Mouse (Mus musculus) megakaryocyte progenitor cell, adult 5-6 weeks (primary cell): ENCODE data around the gene Uqcrfs1. TPM values are rescaled to one million over a fixed set of nuclear protein-coding genes. Genes with fewer than 3 reads are reported as not detected.

Experiments
- ATAC-seq: replicated peaks from 2 replicates; pipeline ENCODE4 v1.8.0; 2016; ENCODE audit warnings: mild to moderate bottlenecking, moderate TSS enrichment, inconsistent platforms; ENCODE audit not compliant: poor library complexity
- total RNA-seq, 2 experiments: library from RNA; stranded (forward) in 1 of 2; stranded (reverse) in 1 of 2; fragments of 157-497, 149-512 nt in 1 of 2; fragments of 200-1000 nt in 1 of 2; gene quantifications; 2 replicates each; pipeline versions ENCODE4 v1.2.3 to v1.2.4; 2015 to 2017

Uqcrfs1 gene
- total RNA-seq (2015), result 196 and 211 TPM in 2 replicates
- 112 and 114 TPM in 2 replicates for total RNA-seq (2017)

DNA sequence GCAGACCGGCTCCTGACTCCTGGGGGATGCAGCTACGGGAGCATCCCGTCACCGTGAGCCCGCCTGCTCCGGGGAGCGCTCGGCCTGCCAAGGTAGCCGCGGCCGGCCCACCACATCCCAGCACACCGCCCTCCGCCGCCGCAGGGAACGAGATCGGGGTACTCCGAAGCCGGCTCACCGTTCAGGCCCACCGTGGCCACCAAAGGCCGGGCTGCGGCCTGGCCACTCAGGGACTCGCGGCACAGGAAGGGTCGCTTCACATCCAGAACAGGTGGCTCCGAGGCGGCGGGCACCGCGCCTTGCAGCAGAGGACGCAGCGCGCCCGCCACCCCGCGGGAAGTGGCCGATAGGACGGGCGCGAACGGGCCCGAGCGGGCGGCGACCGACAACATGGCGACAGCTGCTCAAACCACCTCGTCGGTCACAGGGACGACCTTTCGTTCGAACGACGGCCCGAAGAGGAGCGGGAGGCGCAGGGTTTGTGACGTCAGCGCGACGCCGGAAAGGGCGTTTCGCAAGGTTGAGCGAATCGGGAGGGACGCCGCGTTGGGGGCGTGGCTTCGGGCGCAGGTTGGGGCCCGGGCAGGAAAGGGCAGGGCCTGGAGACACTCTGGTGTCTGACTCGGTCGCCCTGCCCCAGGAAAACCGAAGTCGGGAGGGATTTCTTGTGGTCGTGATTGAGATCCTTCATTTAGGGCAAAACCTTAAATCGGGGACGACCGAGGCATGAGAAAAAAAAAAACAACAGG is at the start of gene Uqcrfs1:
Gene Uqcrfs1 (minus strand): TSS at position 507 of the 749 bp plus-strand sequence.
- peak; percentile 93 for ATAC-seq

DNA sequence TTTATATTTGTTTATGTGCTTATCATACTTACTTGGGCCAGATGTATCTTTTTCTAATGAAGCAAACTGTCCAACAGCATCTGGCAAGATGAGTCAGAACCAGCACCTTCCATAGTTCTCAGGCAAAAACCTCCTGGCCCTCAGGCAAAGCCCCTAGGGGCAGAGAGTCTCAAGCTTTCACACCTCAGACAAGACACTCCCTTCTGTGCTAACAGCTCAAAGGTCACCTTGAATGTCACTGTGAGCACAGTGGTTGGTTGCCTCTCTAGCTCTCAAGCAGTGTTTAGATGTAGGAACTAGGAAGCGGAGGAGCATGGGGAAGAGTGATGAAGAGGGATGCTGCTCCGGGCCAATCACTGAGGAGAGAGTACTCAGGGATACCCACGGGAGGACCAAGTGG is 40.6 kb upstream of the Uqcrfs1 start:
- no peak for ATAC-seq

DNA sequence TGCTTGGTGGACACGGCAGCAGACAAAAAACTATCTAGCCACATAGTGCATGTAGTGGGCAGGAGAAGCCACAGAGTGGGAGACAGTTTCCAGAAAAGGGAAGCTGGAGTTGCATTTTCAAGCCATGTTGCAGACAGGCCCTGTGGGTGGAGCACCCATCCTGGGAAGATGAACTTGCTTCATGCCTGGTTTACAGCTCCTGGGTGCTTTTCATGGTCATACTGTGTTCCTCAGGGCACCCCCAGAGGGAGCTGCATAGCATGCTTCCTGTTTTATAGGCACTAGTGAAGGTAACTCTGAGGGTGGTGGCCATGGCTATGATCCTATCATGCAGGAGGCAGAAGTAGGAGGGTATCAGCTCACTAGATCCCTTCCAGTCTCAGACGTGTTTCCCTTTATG is 37.4 kb upstream of the Uqcrfs1 start:
- ATAC-seq, result peak; percentile 94

DNA sequence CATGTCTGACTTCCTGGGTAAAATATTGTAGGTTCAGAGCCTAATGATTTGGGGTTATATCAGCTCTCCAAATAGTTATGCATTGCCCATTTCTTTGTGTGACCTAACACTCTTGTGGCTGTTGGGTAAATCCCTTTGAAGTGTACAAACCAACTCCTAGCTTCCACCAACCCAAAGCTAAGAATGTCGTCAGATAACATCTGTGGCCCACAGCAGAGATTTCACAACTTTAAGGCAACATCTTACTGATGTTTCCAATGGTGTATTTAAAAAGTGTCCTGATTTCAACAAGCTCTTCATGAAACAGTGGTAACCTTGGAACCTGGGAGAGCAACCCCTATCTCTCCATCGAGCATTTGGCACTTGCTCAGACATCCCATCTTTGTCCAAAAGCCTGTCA is 33.6 kb upstream of the Uqcrfs1 start:
- ATAC-seq, result peak; percentile 49

DNA sequence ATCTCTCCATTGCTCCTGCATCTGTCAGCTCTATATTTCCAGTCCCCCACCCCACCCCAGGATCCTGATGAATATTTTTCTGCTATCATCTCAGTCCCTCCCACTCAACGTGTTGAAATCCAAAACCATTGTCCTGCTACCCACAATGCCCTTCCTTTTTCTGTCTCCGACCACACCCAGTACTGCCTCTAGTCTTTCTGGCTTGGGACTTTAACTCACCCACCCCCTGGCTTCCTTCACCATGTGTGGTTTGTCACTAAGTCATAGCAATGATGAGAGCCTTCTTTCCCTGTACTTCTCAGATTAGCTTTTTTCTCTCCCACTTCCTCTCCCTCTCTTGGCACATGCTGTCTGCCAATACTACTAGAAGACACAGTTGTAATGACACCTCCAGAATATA is 31.7 kb upstream of the Uqcrfs1 start:
- peak; percentile 76 for ATAC-seq

DNA sequence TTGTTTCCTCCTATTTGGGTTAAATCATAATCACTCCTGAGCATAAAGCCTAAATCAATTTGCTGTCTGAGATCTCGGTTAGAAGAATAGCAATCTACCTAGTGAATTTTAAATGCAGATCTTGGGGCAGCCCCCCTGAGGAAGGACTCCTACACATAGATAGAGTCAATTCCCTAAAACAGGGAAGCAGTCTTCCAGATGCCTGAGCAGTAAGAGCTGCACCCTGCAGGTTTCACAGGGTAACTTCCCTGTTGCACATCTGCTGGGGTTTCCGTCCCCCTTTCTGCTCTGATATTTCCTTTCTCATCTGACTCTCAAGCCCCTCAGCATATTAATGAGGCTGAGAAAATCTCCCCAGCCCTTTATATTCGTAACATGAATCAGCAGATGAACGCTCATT is 27.8 kb upstream of the Uqcrfs1 start:
- ATAC-seq, result peak; percentile 84

DNA sequence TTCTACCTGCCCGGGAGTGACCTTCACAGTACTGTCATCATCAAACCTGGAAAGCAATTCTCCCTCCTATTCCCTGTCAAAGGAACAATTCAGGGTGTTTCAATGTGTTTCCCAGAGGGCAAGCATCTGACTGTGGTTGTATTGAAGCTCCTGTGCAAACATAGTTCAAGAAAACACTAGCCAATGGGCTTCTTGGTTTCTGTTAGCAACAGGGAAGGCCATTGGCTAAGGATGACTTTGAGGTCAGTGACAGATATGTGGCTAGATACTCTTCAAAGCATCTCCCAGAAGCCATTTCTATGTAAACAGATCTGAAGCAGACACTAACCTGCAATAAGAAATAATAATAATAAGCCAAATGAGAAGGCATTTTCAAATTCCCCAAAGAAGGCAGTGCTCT is 25.0 kb upstream of the Uqcrfs1 start:
- no peak for ATAC-seq

DNA sequence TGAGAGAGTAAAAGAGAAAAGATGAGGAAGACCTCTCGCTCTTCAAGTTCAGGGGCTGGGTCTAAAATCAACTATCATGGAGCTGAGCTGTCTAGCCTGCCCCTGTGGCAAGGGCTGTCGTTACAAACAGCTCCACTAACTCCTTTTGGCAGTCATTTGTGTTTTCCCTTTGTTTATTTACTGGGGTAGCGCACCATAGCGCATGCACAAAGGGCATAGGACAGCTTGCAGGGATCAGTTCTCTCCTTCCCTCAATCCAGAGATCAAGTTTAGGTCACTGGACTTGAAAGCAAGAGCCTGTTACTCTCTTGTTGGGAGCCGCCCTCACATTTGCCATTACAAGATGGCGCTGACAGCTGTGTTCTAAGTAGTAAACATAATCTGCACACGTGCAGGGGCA is 22.4 kb upstream of the Uqcrfs1 start:
- no peak for ATAC-seq

DNA sequence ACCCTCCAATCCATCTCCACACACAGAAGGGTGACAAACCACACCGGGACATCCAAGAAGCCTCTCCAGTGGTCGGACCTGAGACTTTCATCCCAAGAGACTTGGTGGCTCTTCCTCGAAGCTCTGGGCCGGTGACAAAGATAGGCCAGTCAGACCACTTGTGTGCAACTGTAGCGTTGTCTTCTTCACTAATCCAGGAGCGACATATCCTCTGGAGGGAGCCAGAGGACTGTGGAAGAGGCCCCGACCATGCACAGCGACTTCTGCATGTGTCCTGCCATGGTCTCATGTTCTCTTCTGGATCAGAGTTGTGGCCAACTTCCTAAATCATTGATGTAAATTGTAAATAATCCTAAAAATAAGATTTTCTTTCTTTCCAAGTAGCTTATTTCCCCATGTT is 21.6 kb upstream of the Uqcrfs1 start:
- peak; percentile 87 for ATAC-seq

DNA sequence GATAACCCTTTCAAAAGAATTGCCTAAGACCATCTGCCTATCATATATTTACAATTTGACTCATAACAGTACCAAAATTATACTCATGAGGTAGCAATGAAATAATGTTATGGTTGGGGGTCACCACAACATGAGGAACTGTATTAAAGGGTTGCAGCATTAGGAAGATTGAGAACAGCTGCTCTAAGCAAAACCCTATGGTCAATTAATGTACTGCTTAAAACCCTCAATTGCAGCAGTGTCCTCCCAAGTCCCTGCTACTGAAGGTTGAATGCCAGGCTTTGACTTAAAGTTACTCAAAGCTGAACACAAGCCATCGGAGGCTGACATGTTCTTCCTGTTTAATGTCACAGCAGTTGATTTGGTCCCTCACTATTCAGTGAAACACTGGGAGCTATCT is 15.4 kb upstream of the Uqcrfs1 start:
- no peak for ATAC-seq

DNA sequence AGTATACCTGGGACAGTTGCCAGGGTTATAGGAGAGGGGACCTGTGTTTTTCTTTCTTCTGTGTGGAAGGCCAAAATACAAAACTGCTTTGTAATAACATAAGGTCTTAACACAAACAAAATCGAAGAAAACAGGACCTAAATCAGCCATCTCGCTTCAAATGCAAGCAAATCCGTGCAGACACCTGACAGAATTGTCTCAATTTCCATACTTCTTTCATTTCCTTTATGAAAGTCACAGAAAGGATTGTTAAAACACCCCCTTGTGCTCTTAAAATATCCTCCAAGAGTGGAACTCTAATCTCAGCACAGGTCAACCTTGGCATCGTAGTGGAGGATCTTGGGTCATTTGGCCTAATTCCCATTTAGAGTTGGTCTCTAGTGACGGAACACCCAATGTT is 14.9 kb upstream of the Uqcrfs1 start:
- ATAC-seq, result no peak

DNA sequence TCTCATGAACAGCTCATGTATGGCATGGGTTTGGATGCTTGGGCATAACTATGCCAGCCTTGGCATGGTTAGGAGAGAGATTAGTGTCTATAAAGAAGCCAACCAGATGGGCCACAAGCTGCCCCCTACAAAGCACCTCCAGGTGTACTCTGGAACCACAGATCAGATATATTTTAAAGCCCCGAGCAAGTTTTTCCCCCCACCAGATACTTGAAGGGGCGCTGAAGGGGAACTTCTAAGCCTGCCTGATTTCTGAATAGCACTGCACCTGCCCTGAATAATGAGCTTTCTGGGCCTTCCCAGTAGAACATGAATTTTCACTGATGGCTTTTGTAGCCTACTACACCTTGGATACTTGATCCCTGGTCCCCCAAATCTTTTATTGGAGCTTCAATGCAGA is 12.6 kb upstream of the Uqcrfs1 start:
- ATAC-seq, result no peak

DNA sequence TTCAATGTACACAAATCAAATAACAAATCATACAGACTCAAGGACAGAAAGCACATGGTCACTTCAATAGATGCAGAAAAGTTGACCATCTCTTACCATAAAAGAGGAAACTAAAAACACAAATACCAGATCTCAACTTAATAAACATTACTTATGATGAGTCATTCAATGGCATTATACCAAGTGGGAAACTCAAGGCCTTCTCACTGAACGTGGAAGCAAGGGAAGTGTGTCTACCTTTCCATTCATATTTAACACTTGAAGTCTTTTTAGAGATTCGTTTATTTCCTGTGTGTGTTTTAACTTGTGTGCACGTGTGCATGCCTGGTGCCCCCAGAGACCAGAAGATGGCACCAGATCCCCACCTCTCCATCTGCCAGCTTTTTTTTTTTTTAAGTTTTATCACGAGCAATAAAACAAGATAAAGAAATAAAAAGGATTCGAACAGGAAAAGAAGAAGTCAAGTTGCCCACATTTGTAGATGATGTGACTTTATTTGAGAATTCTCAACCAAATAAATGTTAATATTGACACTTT is 8.0 kb upstream of the Uqcrfs1 start:
- 0 out of 2 replicates have a peak, but pooled peaks have one; percentile 39 for ATAC-seq

DNA sequence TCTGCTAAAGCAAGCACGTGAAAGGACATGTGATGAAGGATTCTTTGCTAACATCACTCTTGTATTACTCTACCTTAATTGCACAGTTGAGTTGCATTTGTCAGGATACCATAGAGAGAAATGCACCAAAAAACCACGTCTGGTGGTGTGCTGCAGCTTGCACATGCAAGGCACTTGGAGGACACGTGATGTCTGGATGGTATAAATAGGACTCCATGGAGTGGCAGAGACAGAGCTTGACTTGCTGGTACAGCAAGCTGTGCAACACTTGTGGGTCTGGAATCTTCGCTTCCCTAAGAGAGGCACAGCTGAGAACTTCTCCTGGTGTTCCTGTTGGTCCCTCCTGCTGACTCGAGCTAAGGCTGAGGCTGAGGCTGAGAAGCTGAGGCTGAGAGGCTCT is 4.2 kb upstream of the Uqcrfs1 start:
- ATAC-seq, result no peak

DNA sequence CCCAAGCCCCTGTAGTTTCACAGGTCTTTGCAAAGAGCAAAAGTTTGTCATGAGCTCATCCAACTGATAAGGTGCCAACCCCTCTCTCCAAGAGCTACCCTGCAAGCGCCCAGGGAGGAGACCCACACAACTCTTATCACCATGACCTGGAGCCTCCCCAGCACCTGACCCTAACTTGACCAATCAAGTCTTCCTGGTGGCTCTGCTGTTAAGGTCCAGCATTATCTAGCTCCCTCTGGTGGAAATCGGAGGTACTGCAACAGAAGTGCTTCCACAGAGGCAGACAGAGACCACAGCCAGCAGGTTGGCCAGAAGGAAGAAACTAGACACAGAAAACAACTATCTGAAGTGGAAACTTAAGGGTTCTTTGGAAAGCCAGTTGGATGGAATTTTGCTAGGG is 3.7 kb upstream of the Uqcrfs1 start:
- peak; percentile 81 for ATAC-seq

DNA sequence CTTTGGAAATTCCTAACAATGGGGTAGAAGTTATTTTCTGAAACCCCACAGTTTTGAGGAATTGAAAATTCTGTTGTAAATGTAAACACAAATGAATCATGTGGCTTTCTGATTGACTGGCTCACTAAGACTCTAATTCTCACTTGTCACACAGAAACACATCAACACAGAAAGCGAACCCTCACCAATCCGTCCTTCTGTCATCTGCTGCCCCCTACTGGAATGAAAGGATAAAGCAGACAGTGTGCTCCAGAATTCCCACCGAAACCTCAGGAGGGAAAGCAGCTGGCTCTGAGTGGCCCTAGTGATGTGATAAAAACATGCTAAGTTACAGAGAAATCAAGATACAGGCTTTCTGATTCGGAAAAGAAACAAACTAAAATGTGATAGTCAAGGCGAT is 14.4 kb downstream of the Uqcrfs1 start:
- ATAC-seq, result peak; percentile 94

DNA sequence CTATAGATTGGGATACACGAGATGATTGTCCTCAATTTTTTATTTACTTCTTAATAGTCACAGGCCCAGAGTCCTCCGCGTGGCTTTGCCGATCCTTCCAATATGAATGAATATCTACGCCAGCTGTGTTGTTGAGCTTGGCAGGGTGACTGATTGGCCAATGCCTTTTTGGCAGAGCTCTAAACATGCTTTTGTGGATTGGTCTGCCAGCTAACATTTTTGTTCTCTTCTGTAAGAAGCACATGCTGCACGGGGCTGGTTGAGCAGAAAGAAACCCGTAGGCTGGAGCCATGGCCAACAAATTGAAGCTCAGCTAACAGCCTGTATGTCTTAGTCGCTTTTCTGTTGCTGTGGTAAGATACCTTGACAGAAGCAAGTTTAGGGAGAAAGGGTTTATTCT is 20.2 kb downstream of the Uqcrfs1 start:
- ATAC-seq, result no peak

DNA sequence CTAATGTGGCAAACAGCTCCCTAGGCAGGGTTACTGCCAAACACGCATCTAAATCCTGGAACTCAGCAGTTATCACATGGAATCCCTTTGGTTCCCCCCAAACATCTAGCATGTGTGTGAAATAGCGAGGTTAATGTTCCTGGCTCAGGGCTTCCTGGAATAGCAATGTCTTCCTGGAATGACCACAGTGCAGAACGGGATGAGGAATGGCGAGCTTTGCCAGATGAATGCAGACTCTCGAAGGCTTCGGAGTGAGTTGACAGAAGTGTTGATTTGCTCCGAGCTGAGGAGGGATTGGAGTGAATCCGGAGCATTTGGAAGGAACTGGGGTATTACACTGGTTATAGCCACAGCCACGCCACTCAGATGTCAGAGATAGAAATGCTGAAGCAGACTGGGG is 21.2 kb downstream of the Uqcrfs1 start:
- ATAC-seq, result no peak

DNA sequence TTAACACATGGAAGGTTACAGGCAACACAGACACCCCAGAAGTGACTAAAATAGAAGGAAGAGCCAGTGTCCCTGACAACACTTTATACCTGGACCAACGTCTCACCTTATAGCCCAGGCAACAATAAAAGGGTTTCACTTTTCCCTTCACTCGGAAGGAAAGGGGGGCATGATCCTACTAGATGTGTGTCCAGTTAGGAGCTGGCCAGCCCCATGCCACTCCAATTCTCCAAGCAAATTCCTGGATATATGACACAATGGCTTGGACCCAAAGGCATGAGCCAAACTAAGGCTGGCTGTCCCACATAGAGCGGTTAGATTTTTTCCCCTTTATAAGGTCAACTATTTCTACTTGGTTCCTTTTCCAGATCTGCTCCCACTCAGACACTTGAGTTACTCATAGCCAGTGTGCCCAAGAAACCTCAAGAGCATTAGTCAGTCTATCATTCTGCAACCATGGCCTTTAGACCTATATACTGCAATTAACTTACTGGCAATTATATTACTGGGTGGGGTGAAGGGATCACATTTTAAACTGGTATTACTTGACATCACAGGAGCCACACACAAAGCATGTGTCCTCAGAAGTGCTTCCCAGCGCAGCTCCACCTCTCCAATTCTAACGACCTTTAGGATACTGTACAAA is 21.8 kb downstream of the Uqcrfs1 start:
- ATAC-seq, result no peak

DNA sequence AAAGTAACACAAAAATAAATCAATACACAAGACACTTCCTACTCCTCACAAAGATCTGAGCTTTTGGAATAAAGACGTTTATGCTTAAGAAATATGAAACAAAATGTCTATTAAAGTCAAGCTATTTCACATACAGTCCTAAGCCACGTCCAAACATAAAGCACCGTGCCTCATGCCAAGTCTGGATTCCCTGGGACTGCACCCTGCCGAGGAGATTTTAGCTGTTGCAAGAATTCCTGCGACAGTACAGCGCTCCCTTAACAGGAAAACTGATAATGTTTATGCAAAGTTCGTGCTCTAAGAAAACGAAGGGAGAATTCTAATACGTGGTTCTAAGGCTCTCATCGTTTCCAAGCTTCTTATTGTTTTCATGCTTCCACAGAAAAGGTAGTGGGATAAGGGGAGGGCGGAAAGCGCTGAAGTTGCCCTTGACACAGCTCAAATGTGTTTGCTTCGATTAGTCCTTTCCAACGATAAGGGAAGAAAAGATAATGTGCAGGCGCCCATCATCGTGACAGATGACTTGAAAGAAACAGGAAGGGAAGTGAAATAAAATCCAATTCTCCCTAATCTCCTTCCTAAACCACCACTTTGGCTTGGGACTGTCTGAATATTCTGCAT is 23.8 kb downstream of the Uqcrfs1 start:
- ATAC-seq, result no peak

DNA sequence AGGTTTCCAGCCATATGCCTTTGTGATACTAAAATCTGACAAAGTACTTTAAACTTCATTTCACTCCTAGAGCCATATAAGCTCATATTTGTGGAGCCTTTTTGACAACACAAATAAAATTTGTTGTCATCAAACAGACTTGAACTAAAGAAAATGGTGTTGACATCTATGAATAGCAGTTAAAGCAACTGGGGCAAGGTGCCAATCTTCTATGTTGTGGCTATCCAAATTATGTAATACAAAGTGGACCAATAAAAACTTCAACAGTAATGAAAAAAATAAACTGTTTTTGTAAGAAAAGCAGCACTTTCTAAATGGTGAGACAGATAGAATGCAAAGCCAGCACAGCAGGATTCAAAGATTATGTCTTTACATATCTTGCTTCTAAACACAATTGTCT is 27.0 kb downstream of the Uqcrfs1 start:
- ATAC-seq, result no peak

DNA sequence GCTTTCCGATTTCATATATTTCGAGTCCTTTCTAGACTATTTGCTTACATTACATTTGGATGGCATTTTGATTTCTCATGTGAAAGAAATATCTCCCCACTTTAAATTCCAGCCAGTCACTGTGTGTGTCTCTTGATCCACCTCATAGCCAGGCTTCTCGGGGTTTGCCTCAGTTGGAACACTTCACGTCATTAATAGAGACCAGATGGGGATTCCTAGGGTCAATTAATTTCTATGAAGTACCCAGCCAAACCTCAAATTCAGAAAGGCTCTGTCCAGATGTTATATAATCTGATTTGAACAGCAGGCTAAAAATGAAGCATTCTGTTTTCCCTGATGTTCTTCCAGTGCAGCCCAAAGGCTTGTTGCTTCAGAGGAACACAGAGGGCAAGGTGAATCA is 37.5 kb downstream of the Uqcrfs1 start:
- ATAC-seq, result no peak
